Mouse (Mus musculus) thymus, adult 2 months (tissue): Measurements from ENCODE around the gene Baz2b. TPM values are rescaled to one million over a fixed set of nuclear protein-coding genes. Genes with fewer than 3 reads are reported as not detected.

Experiments
- DNase-seq: peaks from one replicate; pipeline ENCODE4 v3.0.0; 2021
- H3K27ac ChIP-seq: fragments of 200-500 bp; 2 replicates; pipeline ENCODE4 v1.5.1; 2012; ENCODE audit warnings: low read length, control low read depth; ENCODE audit not compliant: control insufficient read depth, insufficient read depth
- H3K27me3 ChIP-seq: fragments of 200-500 bp; 2 replicates; pipeline ENCODE4 v1.6.1; 2012; ENCODE audit warnings: mild to moderate bottlenecking, low read length, moderate library complexity, mixed read lengths; ENCODE audit not compliant: control insufficient read depth, insufficient read depth
- H3K36me3 ChIP-seq: fragments of 200-500 bp; 2 replicates; pipeline ENCODE4 v1.6.1; 2012; ENCODE audit warnings: mild to moderate bottlenecking, low read length, moderate library complexity; ENCODE audit not compliant: control insufficient read depth, insufficient read depth
- H3K4me1 ChIP-seq: fragments of 200-500 bp; replicated peaks from 2 replicates; pipeline ENCODE4 v1.6.1; 2012; ENCODE audit warnings: low read length; ENCODE audit not compliant: control insufficient read depth, insufficient read depth
- H3K4me3 ChIP-seq: fragments of 200-500 bp; 2 replicates; pipeline ENCODE4 v1.5.1; 2012; ENCODE audit warnings: mild to moderate bottlenecking, low read length, control low read depth, moderate library complexity; ENCODE audit not compliant: control insufficient read depth, insufficient read depth
- CTCF ChIP-seq: fragments of 200-500 bp; IDR thresholded peaks from 2 replicates; pipeline ENCODE4 v1.5.1; 2012; ENCODE audit warnings: mild to moderate bottlenecking, control low read depth, low read length, moderate library complexity, borderline replicate concordance; ENCODE audit not compliant: control insufficient read depth, poor library complexity, insufficient read depth; ENCODE audit errors: extremely low read depth
- POLR2A ChIP-seq: fragments of 200-500 bp; IDR thresholded peaks from 2 replicates; pipeline ENCODE4 v1.6.1; 2012; ENCODE audit warnings: mild to moderate bottlenecking, low read length, control low read depth, moderate library complexity; ENCODE audit not compliant: control insufficient read depth, poor library complexity, insufficient read depth; ENCODE audit errors: extremely low read depth
- WGBS: fragments of 180-500 bp; shearing (Covaris S2); methylation state at CpG from one replicate; pipeline ENCODE4 v1.1.7; 2018; 5-methylcytosine and 5-hydroxymethylcytosine counted together
- polyA plus RNA-seq: library from polyadenylated mRNA; depleted of rRNA; stranded (reverse); fragments of >200 nt; gene quantifications from 2 replicates; pipeline ENCODE4 v1.2.3, GENCODE M21; 2012

The Baz2b gene
- polyA plus RNA-seq, 1 experiment, result 25.9 TPM

DNA sequence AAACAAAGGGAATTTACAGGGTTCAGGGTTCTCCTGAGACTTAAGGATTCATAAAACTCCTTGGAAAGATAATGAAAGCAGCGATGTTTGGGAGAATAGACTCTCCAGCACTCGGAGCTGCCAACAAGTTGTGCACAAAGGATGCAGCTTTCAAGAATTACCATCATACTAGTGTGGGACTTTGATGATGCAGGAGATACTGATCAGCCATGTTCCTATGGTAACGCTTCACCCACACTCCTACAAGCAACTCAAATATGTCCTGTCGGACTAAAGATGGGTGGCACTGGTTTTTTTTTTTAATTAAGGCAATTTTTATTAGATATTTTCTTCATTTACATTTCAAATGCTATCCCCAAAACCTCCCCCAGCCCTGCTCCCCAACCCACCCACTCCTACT lies 209.4 kb downstream of the Baz2b start:
- Histone ChIP-seq H3K36me3 (peaks cover 10% of the 10 kb centered on the region), H3K4me1 (0 out of 2 replicates have a peak, but pooled peaks cover 2% of the 10 kb centered on the region), H3K27me3 (no peaks in the 10 kb centered on the region), H3K4me3 (no peak overlapping the region), H3K27ac (no peak overlapping the region)
- no peak for DNase-seq
- no peak for TF ChIP-seq POLR2A
- no peak for TF ChIP-seq CTCF
- WGBS, result 83% methylated on average over 4 of the region's 4 CpGs

DNA sequence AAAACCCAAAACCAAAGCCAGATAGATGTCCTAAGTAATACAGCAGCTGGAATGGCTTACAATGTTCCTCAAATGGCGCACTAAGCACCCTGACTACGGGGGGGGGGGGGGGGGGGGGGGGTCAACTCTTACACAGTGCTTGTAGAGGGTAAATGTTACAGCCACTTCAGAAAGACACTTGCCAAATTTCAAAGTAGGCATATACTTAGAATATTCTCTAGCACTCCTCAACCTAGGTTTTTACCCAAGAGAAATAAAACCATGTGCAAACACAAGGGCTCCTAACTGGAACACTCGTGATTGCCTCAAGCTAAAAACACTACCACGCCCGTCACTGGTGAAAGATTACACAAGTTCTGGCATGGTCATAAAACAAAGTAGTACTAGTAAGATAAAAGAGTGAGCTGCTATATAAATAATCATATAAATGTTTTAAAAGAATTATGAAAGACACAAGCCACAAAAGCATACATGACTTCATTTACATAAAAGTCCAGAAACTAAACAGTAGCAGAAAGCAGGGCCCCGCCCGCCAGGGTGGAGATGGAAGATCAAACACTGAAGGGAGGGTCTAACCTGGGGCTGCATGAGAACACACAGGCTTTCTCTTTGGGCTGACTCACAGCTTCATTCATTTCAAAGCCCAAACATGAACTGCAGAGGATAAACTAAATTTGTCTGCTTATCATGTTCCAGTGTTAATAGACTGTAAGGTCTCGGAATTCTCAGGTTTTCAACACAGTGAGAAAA lies 212.0 kb downstream of the Baz2b start:
- Histone ChIP-seq H3K4me1 (peaks cover 5% of the 10 kb centered on the region; the same call in 1 of the 2 replicates), H3K4me3 (no peak overlapping the region), H3K27me3 (no peaks in the 10 kb centered on the region), H3K36me3 (peaks cover 3% of the 10 kb centered on the region; the same call in 1 of the 2 replicates), H3K27ac (no peak overlapping the region)
- no peak for DNase-seq
- WGBS, result 86% methylated on average over 8 of the region's 8 CpGs
- TF ChIP-seq POLR2A (no peak), CTCF (no peak)

DNA sequence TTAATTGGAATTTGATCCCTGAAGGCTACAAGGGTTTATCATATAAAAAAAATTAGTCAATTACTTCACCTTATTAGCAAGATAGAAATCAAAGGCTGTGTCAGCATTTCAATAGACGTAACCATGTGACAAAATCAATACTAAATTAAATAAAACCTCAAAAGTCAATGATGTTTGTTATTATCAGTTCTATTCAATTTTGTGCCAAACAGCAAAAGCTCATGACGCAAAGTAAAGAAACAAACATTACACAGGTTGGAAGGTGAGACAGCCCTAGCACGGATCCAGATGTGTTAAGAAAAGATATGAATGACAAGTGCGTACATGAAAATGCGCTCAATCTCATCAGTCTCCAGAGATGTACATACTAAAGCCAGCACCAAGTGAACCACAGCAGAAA lies 212.7 kb downstream of the Baz2b start:
- 97% methylated on average over 5 of the region's 5 CpGs for WGBS
- Histone ChIP-seq H3K27me3 (no peaks in the 10 kb centered on the region), H3K4me1 (peaks cover 5% of the 10 kb centered on the region; the same call in 1 of the 2 replicates), H3K4me3 (no peak overlapping the region), H3K36me3 (peaks cover 3% of the 10 kb centered on the region; the same call in 1 of the 2 replicates), H3K27ac (no peak overlapping the region)
- no peak for TF ChIP-seq CTCF
- TF ChIP-seq POLR2A, result no peak
- DNase-seq, result no peak

DNA sequence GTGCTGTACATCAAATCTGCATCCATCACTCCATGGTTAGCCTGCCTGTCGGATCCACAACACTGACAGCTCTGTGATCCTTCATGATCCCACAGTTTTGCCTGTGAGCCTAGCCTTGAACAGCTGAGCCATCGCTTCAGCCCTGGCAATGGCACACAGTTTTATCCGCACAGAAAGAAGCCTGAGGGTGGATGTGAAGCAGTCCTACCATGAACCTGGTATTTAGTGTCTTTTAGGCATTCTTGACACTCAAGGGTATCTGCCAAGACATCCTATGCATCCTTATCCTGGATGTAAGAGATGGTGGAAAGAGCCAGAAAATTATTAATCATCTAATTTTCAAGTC lies 216.5 kb downstream of the Baz2b start:
- 97% methylated on average over 3 of the region's 3 CpGs for WGBS
- no peak overlapping the region for H3K27ac ChIP-seq
- TF ChIP-seq CTCF (no peak), POLR2A (no peak)

DNA sequence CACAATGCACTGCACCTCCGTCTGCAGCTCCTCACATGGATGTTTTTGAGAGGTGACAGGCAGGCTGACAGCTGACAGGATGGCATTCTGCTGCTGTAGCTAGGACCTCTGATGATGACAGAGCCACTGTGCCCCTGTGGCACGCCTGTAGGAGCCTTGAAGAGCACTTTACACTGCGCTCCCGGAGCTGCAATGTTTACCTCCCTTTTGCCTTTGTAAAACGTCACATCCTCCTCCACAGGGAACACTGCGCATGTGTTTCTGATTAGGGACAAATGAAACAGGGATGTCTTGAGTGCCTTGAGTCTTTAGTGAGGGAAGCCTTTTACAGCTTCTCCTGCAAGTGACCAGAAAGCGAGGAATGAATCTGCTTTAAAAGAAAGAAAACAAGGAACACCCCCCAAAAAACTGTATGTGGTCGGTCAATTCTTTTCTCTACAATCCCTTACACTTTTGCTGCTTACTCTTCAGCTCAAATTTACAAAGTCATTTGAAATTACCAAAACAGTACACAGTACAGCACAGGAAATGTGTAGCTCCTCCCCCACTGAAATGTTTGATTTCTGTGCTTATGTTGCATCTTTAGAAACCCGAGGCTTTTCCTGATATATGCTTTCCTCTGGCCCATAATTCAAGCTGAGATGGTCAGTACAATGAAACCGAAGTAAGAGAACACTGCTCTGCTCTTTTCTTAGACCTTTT lies 217.0 kb downstream of the Baz2b start:
- Histone ChIP-seq H3K4me1 (peaks cover 3% of the 10 kb centered on the region; the same call in 1 of the 2 replicates), H3K36me3 (no peaks in the 10 kb centered on the region), H3K4me3 (no peak overlapping the region), H3K27me3 (no peaks in the 10 kb centered on the region), H3K27ac (no peak overlapping the region)
- TF ChIP-seq POLR2A (no peak), CTCF (no peak)
- no peak for DNase-seq
- WGBS, result 85% methylated on average over 10 of the region's 10 CpGs

More for the DNA sequence above, 216.5 kb downstream of the Baz2b start:
- no peak for DNase-seq
- Histone ChIP-seq H3K4me1 (peaks cover 3% of the 10 kb centered on the region; the same call in 1 of the 2 replicates), H3K4me3 (no peak overlapping the region), H3K27me3 (no peaks in the 10 kb centered on the region), H3K36me3 (no peaks in the 10 kb centered on the region)

DNA sequence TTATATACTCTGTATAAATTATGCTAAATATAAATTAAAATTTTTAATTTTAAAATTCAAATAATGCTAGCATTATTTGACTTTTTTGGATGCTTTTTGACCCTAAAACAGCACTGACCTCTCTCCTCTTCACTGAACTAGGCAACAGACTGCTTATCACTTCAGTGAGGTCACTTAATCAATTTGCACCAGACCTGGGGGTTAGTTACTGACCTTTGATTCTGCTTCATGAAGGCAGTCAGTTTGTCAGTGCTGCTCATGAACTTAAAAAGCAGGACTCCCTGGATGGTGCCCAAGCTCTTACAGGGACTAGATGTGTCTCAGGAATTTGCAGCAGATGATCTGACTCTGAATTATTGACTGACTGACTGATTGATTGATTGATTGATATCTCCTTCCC lies 217.9 kb downstream of the Baz2b start:
- Histone ChIP-seq H3K4me1 (peaks cover 3% of the 10 kb centered on the region; the same call in 1 of the 2 replicates), H3K4me3 (no peak overlapping the region), H3K27ac (no peak overlapping the region), H3K27me3 (no peaks in the 10 kb centered on the region), H3K36me3 (no peaks in the 10 kb centered on the region)
- no peak for DNase-seq
- TF ChIP-seq CTCF (no peak), POLR2A (no peak)

DNA sequence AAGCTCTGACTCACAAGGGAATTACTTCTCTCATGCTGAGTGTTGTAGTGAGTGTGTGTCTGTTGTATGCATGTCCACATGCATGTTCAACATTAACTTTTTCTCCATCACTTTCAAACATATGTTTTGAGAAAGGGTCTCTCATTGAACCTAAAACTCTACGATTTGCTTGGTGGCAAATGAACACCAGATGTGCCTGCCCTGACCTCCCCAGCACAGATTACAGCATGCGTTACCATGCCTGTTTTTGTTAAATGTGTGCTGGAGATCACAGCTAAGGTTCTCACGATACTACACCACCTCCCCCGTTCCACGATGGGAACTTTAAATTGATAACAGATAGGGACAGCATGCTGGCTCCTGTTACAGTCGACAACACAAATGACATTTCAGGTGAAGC lies 222.1 kb downstream of the Baz2b start:
- Histone ChIP-seq H3K36me3 (no peaks in the 10 kb centered on the region), H3K4me3 (no peak overlapping the region), H3K27me3 (no peaks in the 10 kb centered on the region), H3K4me1 (no peaks in the 10 kb centered on the region), H3K27ac (no peak overlapping the region)
- TF ChIP-seq CTCF (no peak), POLR2A (no peak)
- DNase-seq, result no peak
- 91% methylated on average over 6 of the region's 6 CpGs for WGBS
